Mouse (Mus musculus): Measurements from ENCODE around the gene Myo7a. TPM values are rescaled to one million over a fixed set of nuclear protein-coding genes. Genes with fewer than 3 reads are reported as not detected.

The Myo7a gene
- polyA plus RNA-seq, 1 experiment from 2014 or later = 15.9 TPM

DNA sequence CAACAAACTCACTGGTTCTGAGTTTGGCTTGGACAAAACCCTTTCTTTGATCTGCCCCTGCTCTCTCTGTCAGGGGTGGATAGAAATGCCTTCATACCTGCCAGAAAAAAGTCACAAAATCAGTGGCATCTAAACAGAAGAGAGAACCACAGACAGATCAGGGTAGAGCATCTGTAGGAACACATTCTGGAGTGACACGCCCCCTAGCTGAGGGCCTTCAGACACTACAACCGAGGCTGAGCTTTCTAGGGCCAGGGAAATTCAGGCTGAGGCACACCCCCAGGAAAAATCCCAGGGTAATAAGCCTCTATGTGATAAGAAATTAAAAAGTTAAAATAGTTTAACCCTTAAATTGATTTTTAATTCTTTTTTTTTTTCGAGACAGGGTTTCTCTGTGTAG lies 34.0 kb upstream of the Myo7a start:
- Histone ChIP-seq H3K36me3 (no peaks in the 10 kb centered on the region), H3K9ac (replicated peaks) (no peak overlapping the region), H3K27ac (replicated peaks) (no peak overlapping the region), H3K4me3 (no peak overlapping the region), H3K4me2 (replicated peaks) (no peak overlapping the region), H3K27me3 (no peaks in the 10 kb centered on the region), H3K4me1 (peaks cover 28% of the 10 kb centered on the region), H3K9me3 (no peaks in the 10 kb centered on the region)
- WGBS = 32% methylated on average over 3 of the region's 3 CpGs
- ATAC-seq (replicated peaks) = no peak

DNA sequence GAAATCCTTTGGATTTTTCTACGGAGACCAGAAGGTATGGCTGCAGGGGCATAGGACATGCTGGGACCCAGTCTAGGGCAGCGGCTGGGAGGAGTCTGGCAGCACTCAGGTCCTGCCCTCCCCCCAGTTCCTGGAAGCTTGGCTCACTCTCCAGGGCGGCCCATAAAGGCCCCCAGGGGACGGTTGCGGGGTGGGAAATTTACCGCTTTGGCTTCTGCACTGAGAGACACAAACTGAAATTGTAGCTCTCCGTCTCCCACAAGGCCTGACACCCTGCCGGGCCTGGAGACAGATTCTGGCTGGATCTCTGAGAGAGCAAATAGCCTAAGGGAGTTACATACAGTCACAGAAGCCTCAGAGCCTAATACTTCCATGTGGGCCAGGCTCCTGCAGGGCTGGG lies 33.1 kb upstream of the Myo7a start:
- Histone ChIP-seq H3K36me3 (no peaks in the 10 kb centered on the region), H3K9ac (replicated peaks) (no peak overlapping the region), H3K4me2 (replicated peaks) (no peak overlapping the region), H3K9me3 (no peaks in the 10 kb centered on the region), H3K4me3 (no peak overlapping the region), H3K27ac (replicated peaks) (no peak overlapping the region), H3K27me3 (no peaks in the 10 kb centered on the region), H3K4me1 (peaks cover 30% of the 10 kb centered on the region)
- WGBS = 68% methylated on average over 8 of the region's 8 CpGs
- ATAC-seq (replicated peaks) = no peak

GRCm38 (mm10) chr7:98150525-98150924 lies 31.2 kb upstream of the Myo7a start:
- Histone ChIP-seq H3K4me2 (replicated peaks) (no peak overlapping the region), H3K4me3 (no peak overlapping the region), H3K27ac (replicated peaks) (no peak overlapping the region), H3K9ac (replicated peaks) (no peak overlapping the region), H3K27me3 (no peaks in the 10 kb centered on the region), H3K9me3 (no peaks in the 10 kb centered on the region), H3K36me3 (no peaks in the 10 kb centered on the region), H3K4me1 (peaks cover 24% of the 10 kb centered on the region)
- 56% methylated on average over 5 of the region's 5 CpGs for WGBS
- no peak for ATAC-seq (replicated peaks)

GRCm38 (mm10) chr7:98149802-98150201 lies 30.5 kb upstream of the Myo7a start:
- Histone ChIP-seq H3K9ac (replicated peaks) (no peak overlapping the region), H3K4me3 (no peak overlapping the region), H3K4me2 (replicated peaks) (no peak overlapping the region), H3K27me3 (no peaks in the 10 kb centered on the region), H3K4me1 (peaks cover 24% of the 10 kb centered on the region), H3K36me3 (no peaks in the 10 kb centered on the region), H3K9me3 (no peaks in the 10 kb centered on the region), H3K27ac (replicated peaks) (0 out of 2 replicates have a peak overlapping the region, but pooled peaks have one; percentile 29)
- WGBS = 23% methylated on average over 3 of the region's 3 CpGs
- ATAC-seq (replicated peaks) = no peak

DNA sequence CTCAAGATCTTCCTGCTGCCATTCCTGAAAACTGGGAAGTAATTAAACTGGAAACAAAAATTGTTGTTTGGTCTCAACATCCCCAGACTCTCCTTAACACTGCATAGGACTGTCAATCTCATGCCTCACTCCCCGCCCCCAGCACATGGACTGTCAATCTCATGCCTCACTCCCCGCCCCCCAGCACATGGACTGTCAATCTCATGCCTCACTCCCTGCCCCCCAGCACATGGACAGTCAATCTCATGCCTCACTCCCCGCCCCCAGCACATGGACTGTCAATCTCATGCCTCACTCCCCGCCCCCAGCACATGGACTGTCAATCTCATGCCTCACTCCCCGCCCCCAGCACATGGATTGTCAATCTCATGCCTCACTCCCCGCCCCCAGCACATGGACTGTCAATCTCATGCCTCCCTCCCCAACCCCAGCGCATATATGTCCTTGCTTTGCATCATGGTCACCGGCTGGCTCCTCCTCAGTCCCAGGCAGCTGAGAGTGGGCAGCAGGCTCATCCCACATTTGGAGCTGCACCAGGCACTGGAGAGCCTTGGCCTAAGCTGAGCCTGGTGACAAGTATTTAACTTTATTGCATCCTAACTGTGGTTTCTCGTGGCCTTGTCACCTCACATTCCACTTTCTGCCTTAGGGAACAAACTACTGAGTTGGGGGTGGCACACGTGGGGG lies 29.5 kb upstream of the Myo7a start:
- no peak for ATAC-seq (replicated peaks)
- no peak overlapping the region for H3K4me2 ChIP-seq (replicated peaks)
- H3K4me3 ChIP-seq = no peak overlapping the region

GRCm38 (mm10) chr7:98147766-98148165 lies 28.4 kb upstream of the Myo7a start:
- no peak overlapping the region for H3K4me2 ChIP-seq (replicated peaks)
- H3K9ac ChIP-seq (replicated peaks) = no peak overlapping the region
- H3K36me3 ChIP-seq = no peaks in the 10 kb centered on the region
- no peaks in the 10 kb centered on the region for H3K9me3 ChIP-seq
- peaks cover 24% of the 10 kb centered on the region for H3K4me1 ChIP-seq
- H3K27ac ChIP-seq (replicated peaks) = peak overlapping the region; percentile 50
- H3K27me3 ChIP-seq = no peaks in the 10 kb centered on the region
- H3K4me3 ChIP-seq = no peak overlapping the region
- 55% methylated on average over 8 of the region's 8 CpGs for WGBS
- no peak for ATAC-seq (replicated peaks)

More for the DNA sequence above, 29.5 kb upstream of the Myo7a start:
- Histone ChIP-seq H3K36me3 (no peaks in the 10 kb centered on the region), H3K9me3 (no peaks in the 10 kb centered on the region), H3K9ac (replicated peaks) (no peak overlapping the region), H3K27ac (replicated peaks) (peak overlapping the region; percentile 50), H3K27me3 (no peaks in the 10 kb centered on the region), H3K4me1 (peaks cover 24% of the 10 kb centered on the region)
- WGBS = 63% methylated on average over 10 of the region's 10 CpGs

DNA sequence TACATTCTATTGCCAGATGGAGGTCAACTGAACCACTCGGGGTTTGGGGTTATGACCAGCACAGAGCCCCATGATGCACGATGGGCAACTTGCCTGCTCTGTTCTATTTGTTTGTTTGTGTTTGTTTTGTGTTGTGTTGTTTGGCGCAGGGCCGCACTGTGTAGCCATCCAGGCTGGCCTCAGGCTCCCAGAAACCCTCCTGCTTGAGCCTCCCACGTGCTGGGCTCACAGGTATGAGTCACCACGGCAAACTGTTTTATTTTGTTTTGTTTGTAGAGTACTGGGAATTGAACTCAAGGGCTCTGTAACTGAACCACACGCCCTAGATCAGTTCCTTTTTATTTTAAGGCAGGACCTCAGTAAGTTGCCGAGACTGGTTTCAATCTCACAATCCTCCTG lies 27.1 kb upstream of the Myo7a start:
- Histone ChIP-seq H3K9ac (replicated peaks) (no peak overlapping the region), H3K9me3 (no peaks in the 10 kb centered on the region), H3K4me3 (no peak overlapping the region), H3K4me1 (peaks cover 24% of the 10 kb centered on the region), H3K36me3 (no peaks in the 10 kb centered on the region), H3K4me2 (replicated peaks) (no peak overlapping the region), H3K27me3 (no peaks in the 10 kb centered on the region), H3K27ac (replicated peaks) (no peak overlapping the region; the same call in 1 of the 2 replicates)
- no peak for ATAC-seq (replicated peaks)
- 82% methylated on average over 8 of the region's 8 CpGs for WGBS

DNA sequence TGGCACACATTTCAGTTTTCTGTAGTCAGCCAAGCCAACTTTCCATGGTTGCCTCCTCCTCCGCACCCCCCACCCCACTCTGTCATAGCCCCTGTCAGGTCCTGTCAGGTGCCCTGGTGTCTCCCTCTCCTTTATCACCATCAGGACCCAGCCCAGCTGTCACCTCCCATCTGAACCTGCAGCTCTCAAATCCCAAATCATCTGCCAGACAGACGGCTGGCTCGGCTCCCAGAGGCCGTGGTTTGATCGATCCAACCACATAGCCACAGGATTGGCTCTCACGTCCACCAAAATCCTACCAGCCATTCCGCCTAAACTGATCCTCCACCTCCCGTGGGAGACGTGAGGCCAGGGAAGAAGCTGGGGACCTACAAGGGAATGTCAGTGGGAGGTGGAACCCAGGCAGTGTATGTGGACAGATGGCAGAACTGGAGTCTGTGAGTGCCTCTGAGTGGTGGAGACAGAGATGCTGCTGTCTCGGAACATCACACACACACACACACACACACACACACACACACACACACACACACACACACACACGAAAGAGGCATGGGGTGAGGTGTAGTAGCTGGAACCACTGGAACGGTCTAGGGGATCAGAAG lies 26.6 kb upstream of the Myo7a start:
- Histone ChIP-seq H3K9me3 (no peaks in the 10 kb centered on the region), H3K27ac (replicated peaks) (no peak overlapping the region; the same call in 1 of the 2 replicates), H3K4me2 (replicated peaks) (no peak overlapping the region), H3K27me3 (no peaks in the 10 kb centered on the region), H3K4me1 (peaks cover 24% of the 10 kb centered on the region), H3K9ac (replicated peaks) (no peak overlapping the region), H3K36me3 (no peaks in the 10 kb centered on the region), H3K4me3 (no peak overlapping the region)
- 80% methylated on average over 12 of the region's 12 CpGs for WGBS
- no peak for ATAC-seq (replicated peaks)

- Histone ChIP-seq H3K9ac (replicated peaks) (no peak within 1 kb of the TSS), H3K36me3 (no peaks in the 10 kb centered on the region), H3K4me3 (no peak within 1 kb of the TSS), H3K4me2 (replicated peaks) (no peak within 1 kb of the TSS), H3K9me3 (no peaks in the 10 kb centered on the region), H3K4me1 (peaks cover 28% of the 10 kb centered on the region), H3K27me3 (no peaks in the 10 kb centered on the region), H3K27ac (replicated peaks) (no peak within 1 kb of the TSS; the same call in 1 of the 2 replicates)
- no peak for ATAC-seq (replicated peaks)
- 81% methylated on average over 5 of the region's 5 CpGs for WGBS
Observed at GRCm38 (mm10) chr7:98145402-98145801, 26.1 kb upstream of the Myo7a start, which contains the start of gene Omp. Omp (minus strand) TSS chr7:98145502.

DNA sequence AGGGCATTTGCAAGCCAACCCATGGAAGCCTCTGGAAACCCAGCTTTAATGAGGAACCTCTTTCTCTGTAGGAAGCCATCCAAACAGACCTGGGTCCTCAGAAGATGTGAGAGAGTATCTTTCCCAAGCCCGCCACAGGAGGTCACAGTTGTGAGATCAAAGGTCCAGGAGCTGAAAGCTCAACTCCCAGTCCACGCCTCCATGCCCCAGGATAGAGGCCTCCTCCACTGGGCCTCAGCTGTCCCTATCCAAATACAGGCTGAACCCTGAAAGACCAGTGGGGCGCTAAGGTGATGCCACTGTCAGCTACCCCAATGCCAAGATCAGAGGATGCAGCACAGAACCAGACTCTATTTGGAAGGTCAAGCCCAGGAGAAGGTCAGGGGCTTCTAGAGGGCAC lies 23.3 kb upstream of the Myo7a start:
- 58% methylated on average over 3 of the region's 3 CpGs for WGBS
- ATAC-seq (replicated peaks) = no peak
- no peaks in the 10 kb centered on the region for H3K27me3 ChIP-seq
- H3K27ac ChIP-seq (replicated peaks) = no peak overlapping the region
- H3K4me2 ChIP-seq (replicated peaks) = no peak overlapping the region
- H3K9ac ChIP-seq (replicated peaks) = no peak overlapping the region
- peaks cover 8% of the 10 kb centered on the region for H3K4me1 ChIP-seq
- H3K9me3 ChIP-seq = no peaks in the 10 kb centered on the region
- H3K4me3 ChIP-seq = no peak overlapping the region
- H3K36me3 ChIP-seq = no peaks in the 10 kb centered on the region

DNA sequence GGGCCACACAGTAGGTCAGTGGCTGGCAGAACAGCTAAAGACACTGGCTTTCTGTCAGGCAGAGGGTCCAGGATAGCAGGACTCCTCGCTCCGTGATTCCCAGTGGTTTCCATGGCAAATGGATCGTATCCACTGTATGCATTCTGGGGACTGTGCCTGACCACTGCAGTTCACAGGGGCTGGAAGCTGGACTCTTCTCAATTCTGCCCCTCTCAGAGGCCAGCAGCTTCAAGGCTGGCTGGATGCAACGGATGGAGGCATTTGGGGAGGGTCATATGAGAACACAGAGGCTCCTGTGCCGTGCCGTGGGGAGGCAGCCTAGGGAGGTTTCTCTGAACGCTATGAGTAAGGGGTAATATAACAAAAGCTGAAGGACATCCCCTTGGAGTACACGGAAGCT lies 22.9 kb upstream of the Myo7a start:
- Histone ChIP-seq H3K4me3 (no peak overlapping the region), H3K27me3 (no peaks in the 10 kb centered on the region), H3K9ac (replicated peaks) (no peak overlapping the region), H3K9me3 (no peaks in the 10 kb centered on the region), H3K4me1 (peaks cover 6% of the 10 kb centered on the region), H3K4me2 (replicated peaks) (no peak overlapping the region), H3K27ac (replicated peaks) (no peak overlapping the region), H3K36me3 (no peaks in the 10 kb centered on the region)
- WGBS = 57% methylated on average over 8 of the region's 8 CpGs
- ATAC-seq (replicated peaks) = no peak

GRCm38 (mm10) chr7:98141206-98141605 lies 21.9 kb upstream of the Myo7a start:
- ATAC-seq (replicated peaks) = no peak
- no peak overlapping the region for H3K27ac ChIP-seq (replicated peaks)
- H3K4me2 ChIP-seq (replicated peaks) = no peak overlapping the region
- H3K4me3 ChIP-seq = no peak overlapping the region
- peaks cover 4% of the 10 kb centered on the region for H3K4me1 ChIP-seq
- no peak overlapping the region for H3K9ac ChIP-seq (replicated peaks)
- WGBS = 58% methylated on average over 3 of the region's 3 CpGs
- H3K36me3 ChIP-seq = no peaks in the 10 kb centered on the region
- no peaks in the 10 kb centered on the region for H3K9me3 ChIP-seq
- H3K27me3 ChIP-seq = no peaks in the 10 kb centered on the region

DNA sequence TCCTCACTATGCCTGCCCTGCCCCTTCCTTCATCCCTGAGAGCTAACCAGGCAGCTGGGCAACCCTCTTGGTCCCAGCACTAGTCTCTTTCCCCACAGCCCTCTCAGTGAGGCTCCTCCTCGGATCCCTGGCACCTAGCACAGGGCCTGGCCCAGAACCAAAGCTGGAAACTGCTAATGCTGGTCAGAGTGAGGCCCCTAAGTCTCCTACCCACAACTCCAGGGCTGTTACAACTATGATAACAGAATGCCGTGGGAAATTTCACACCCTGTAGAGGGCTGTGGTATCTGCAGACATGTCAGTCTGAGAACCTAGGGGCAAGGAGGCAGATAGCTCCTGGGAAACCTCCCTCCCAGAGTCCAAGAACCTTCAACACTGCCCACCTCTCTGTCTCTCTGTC lies 21.3 kb upstream of the Myo7a start:
- no peaks in the 10 kb centered on the region for H3K9me3 ChIP-seq
- H3K9ac ChIP-seq (replicated peaks) = no peak overlapping the region
- H3K4me3 ChIP-seq = no peak overlapping the region
- WGBS = 43% methylated on average over 2 of the region's 2 CpGs
- no peak for ATAC-seq (replicated peaks)
- no peak overlapping the region for H3K4me2 ChIP-seq (replicated peaks)
- no peak overlapping the region for H3K27ac ChIP-seq (replicated peaks)
- no peaks in the 10 kb centered on the region for H3K27me3 ChIP-seq
- H3K36me3 ChIP-seq = no peaks in the 10 kb centered on the region
- H3K4me1 ChIP-seq = peaks cover 4% of the 10 kb centered on the region

Data from forebrain, embryonic 15.5 days (tissue).